Comparison of ENCODE assay signal across 11 mouse cellular contexts in genomic region chr6:54531048-54531481, GRCm38 (mm10). TPM values are rescaled to one million over a fixed set of nuclear protein-coding genes. Genes with fewer than 3 reads are reported as not detected.
DNase-seq lines count a peak whose midpoint lies in the region; ATAC-seq lines count a peak whose summit lies in the region.
"Had no signal": no experiment of that assay in that cellular context is flagged by ENCODE, and none has a peak within 500 bp of the region (broad histone marks: within the 10 kb centered on the region; RNA-seq: fewer than 3 reads in every experiment).

No protein-coding gene starts in this region.

- H3K9me3 ChIP-seq in heart, embryonic 10.5 days: no peaks in the 10 kb centered on the region
- H3K9me3 ChIP-seq in forebrain, embryonic 16.5 days (ENCODE audit: control insufficient read depth, low read length): no peaks in the 10 kb centered on the region

- H3K36me3 ChIP-seq in heart, embryonic 10.5 days: no peaks in the 10 kb centered on the region
- no peaks in the 10 kb centered on the region for H3K36me3 ChIP-seq in forebrain, embryonic 16.5 days (ENCODE audit: control insufficient read depth, insufficient read depth)

- no peak for DNase-seq in heart, embryonic 10.5 days (ENCODE audit: low spot score)
- no peak for DNase-seq in heart, postnatal 25 days (ENCODE audit: low spot score)
- peak; percentile 72 for DNase-seq in cerebellum, adult 11-12 months
- DNase-seq in left cerebral cortex, postnatal 25 days (ENCODE audit: low spot score in 2 of 2): peak; percentile 55 to 82
- no peak for DNase-seq in retina, postnatal 1 day
- DNase-seq in MN1 (ENCODE audit: low spot score): no peak
- no peak for DNase-seq in retina, embryonic 14.5 days (ENCODE audit: low spot score)
- DNase-seq: adrenal gland, postnatal 10 days; kidney, postnatal 25 days had no signal

- peak overlapping the region; percentile 56; the same call in 1 of the 2 replicates for H3K27ac ChIP-seq in heart, embryonic 10.5 days
- H3K27ac ChIP-seq in forebrain, embryonic 16.5 days (ENCODE audit: low read length): peak overlapping the region; percentile 65

- ATAC-seq in forebrain, embryonic 16.5 days: peak; percentile 88

- intact Hi-C loops in heart, postnatal 25 days (cut with DNase I): no loop called here
- intact Hi-C loops in left cerebral cortex, postnatal 25 days (cut with DNase I): no loop called here

- peaks cover 16% of the 10 kb centered on the region for H3K4me1 ChIP-seq in heart, embryonic 10.5 days
- peaks cover 7% of the 10 kb centered on the region for H3K4me1 ChIP-seq in forebrain, embryonic 16.5 days (replicated peaks; ENCODE audit: control insufficient read depth, insufficient read depth, low read length)

- 43% methylated on average over 8 of the region's 8 CpGs for WGBS in heart, embryonic 10.5 days
- 43% methylated on average over 8 of the region's 8 CpGs for WGBS in forebrain, embryonic 16.5 days

- no peak overlapping the region for H3K9ac ChIP-seq in forebrain, embryonic 16.5 days (replicated peaks; ENCODE audit: low read depth, low read length)

- no peak overlapping the region for H3K4me2 ChIP-seq in forebrain, embryonic 16.5 days (ENCODE audit: low read length)

- no peaks in the 10 kb centered on the region; the same call in 1 of the 2 replicates for H3K27me3 ChIP-seq in heart, embryonic 10.5 days (ENCODE audit: insufficient read depth, poor library complexity, severe bottlenecking)
- no peaks in the 10 kb centered on the region for H3K27me3 ChIP-seq in forebrain, embryonic 16.5 days (replicated peaks; ENCODE audit: control insufficient read depth, insufficient read depth, low read length)

- no peak overlapping the region for H3K4me3 ChIP-seq in heart, embryonic 10.5 days
- H3K4me3 ChIP-seq in forebrain, embryonic 16.5 days (replicated peaks; ENCODE audit: low read length): no peak overlapping the region
- H3K4me3 ChIP-seq: erythroblast, embryonic 14.5 days had no signal

RNA-seq across cellular contexts. Expression of gene Scrn1, which starts 35.2 kb away (rescaled TPM):
- 10.5 and 12.1 TPM in 2 replicates for polyA plus RNA-seq in heart, embryonic 10.5 days (2016; fragmentation: Nextera tagmentation; extraction: Ambion mirVana)
- 10 to 100 TPM in 1 of 2 experiments, 1 to 10 TPM in 1; 9.2 to 12.0 TPM for total RNA-seq in heart, postnatal 25 days (2021)
- 148 and 168 TPM in 2 replicates for polyA plus RNA-seq in forebrain, embryonic 16.5 days (2015; fragmentation: Nextera tagmentation; extraction: Ambion mirVana)
- total RNA-seq in left cerebral cortex, postnatal 25 days (2021): 100 to 1,000 TPM; 143 to 145 TPM
- polyA plus RNA-seq: erythroblast, embryonic 14.5 days had no signal

Comparison
In these comparisons a context has a peak if more than half of its experiments do, and no peak if none do; other contexts are left out.
1. DNase-seq: peak in cerebellum, adult 11-12 months (single experiment) and left cerebral cortex, postnatal 25 days (2 of 2); none in heart, embryonic 10.5 days (single experiment), heart, postnatal 25 days (single experiment), retina, postnatal 1 day (single experiment), MN1 (single experiment) and retina, embryonic 14.5 days (single experiment).
2. RNA of gene Scrn1, which starts 35.2 kb away (total RNA-seq): 143 to 145 TPM in left cerebral cortex, postnatal 25 days; 9.2 to 12.0 TPM in heart, postnatal 25 days; every median in the first group is over 10 times any median in the second.